Mouse (Mus musculus) left cerebral cortex, postnatal 10 days (tissue): ENCODE data around the gene Myh9. TPM values are rescaled to one million over a fixed set of nuclear protein-coding genes. Genes with fewer than 3 reads are reported as not detected.

ENCODE experiments used
- DNase-seq, 2 experiments: peaks; one replicate each; pipeline ENCODE4 v3.0.0; 2021 to 2022; ENCODE audit warnings: low spot score in 2 of 2, mixed read lengths in 1 of 2; ENCODE audit errors: extremely low spot score in 1 of 2
- intact Hi-C: fragments of 180-260 bp; cut with DNase I; formaldehyde crosslinking; loops from one replicate; pipeline ENCODE4 v1.15.1; 2025
- total RNA-seq, 2 experiments: library from RNA; stranded (reverse); gene quantifications; 2 replicates each; pipeline ENCODE4 v1.2.3; 2021

Gene Myh9
- total RNA-seq = 10 to 100 TPM; 58.2 to 58.8 TPM

GRCm38 (mm10) chr15:77842047-77842843 lies at the start of gene Myh9:
Myh9 (minus strand) TSS chr15:77842175.
- intact Hi-C loops = loop anchor here (5.0 kb wide), 2 partner anchors 40 to 65 kb away; no protein-coding TSS in a partner anchor
- peak; percentile 99 to 100 for DNase-seq

- intact Hi-C loops = no loop called here
- peak in 1 of 2 experiments; percentile 66 for DNase-seq
These were observed 49.8 kb upstream of the Myh9 start for GRCm38 (mm10) chr15:77891766-77892165.

GRCm38 (mm10) chr15:77889761-77890422 lies 47.9 kb upstream of the Myh9 start:
- intact Hi-C loops = no loop called here
- DNase-seq = no peak

- intact Hi-C loops = no loop called here
- no peak for DNase-seq
These were observed 46.3 kb upstream of the Myh9 start for GRCm38 (mm10) chr15:77888286-77888685.

GRCm38 (mm10) chr15:77887093-77887488 lies 45.1 kb upstream of the Myh9 start:
- intact Hi-C loops = no loop called here
- no peak for DNase-seq

GRCm38 (mm10) chr15:77886369-77887092 lies 44.6 kb upstream of the Myh9 start:
- intact Hi-C loops = no loop called here
- DNase-seq = peak in 1 of 2 experiments; percentile 4

- intact Hi-C loops = no loop called here
These were observed 44.0 kb upstream of the Myh9 start for GRCm38 (mm10) chr15:77885945-77886344.

GRCm38 (mm10) chr15:77885159-77885558 lies 43.2 kb upstream of the Myh9 start:
- intact Hi-C loops = no loop called here
- no peak for DNase-seq

More at GRCm38 (mm10) chr15:77885945-77886344, 44.0 kb upstream of the Myh9 start:
- DNase-seq = no peak

- intact Hi-C loops = no loop called here
- DNase-seq = no peak
These were observed 41.7 kb upstream of the Myh9 start for GRCm38 (mm10) chr15:77883697-77884010.

- intact Hi-C loops = no loop called here
- DNase-seq = peak in 1 of 2 experiments; percentile 84
These were observed 41.1 kb upstream of the Myh9 start for GRCm38 (mm10) chr15:77882797-77883696.

GRCm38 (mm10) chr15:77882297-77882696 lies 40.3 kb upstream of the Myh9 start:
- intact Hi-C loops = no loop called here

GRCm38 (mm10) chr15:77881698-77882097 lies 39.7 kb upstream of the Myh9 start:
- intact Hi-C loops = no loop called here
- DNase-seq = no peak

More at GRCm38 (mm10) chr15:77882297-77882696, 40.3 kb upstream of the Myh9 start:
- no peak for DNase-seq

GRCm38 (mm10) chr15:77880738-77881137 lies 38.8 kb upstream of the Myh9 start:
- no peak for DNase-seq
- intact Hi-C loops = no loop called here

- intact Hi-C loops = no loop called here
- no peak for DNase-seq
These were observed 37.8 kb upstream of the Myh9 start for GRCm38 (mm10) chr15:77879756-77880155.

GRCm38 (mm10) chr15:77877209-77877608 lies 35.2 kb upstream of the Myh9 start:
- intact Hi-C loops = no loop called here
- no peak for DNase-seq

GRCm38 (mm10) chr15:77876716-77877115 lies 34.7 kb upstream of the Myh9 start:
- no peak for DNase-seq
- intact Hi-C loops = no loop called here

GRCm38 (mm10) chr15:77875953-77876352 lies 34.0 kb upstream of the Myh9 start:
- no peak for DNase-seq
- intact Hi-C loops = no loop called here

- DNase-seq = no peak
- intact Hi-C loops = no loop called here
These were observed 32.8 kb upstream of the Myh9 start for GRCm38 (mm10) chr15:77874807-77875206.

- intact Hi-C loops = no loop called here
- DNase-seq = no peak
These were observed 32.3 kb upstream of the Myh9 start for GRCm38 (mm10) chr15:77874310-77874709.
